Mouse (Mus musculus) myocyte (in vitro differentiated cells): ENCODE data around the gene Tie1.

Experiments
- CEBPB ChIP-seq: IDR thresholded peaks from 2 replicates; pipeline ENCODE4 v1.6.1; 2011; ENCODE audit warnings: mild to moderate bottlenecking, moderate library complexity; ENCODE audit not compliant: poor library complexity, insufficient read depth, severe bottlenecking
- E2F4 ChIP-seq: IDR thresholded peaks from one replicate; pipeline ENCODE4 v1.6.1; 2011; ENCODE audit warnings: mild to moderate bottlenecking, control low read depth, moderate library complexity; ENCODE audit not compliant: insufficient read depth
- MAX ChIP-seq: IDR thresholded peaks from one replicate; pipeline ENCODE4 v1.6.1; 2011; ENCODE audit warnings: low read depth, mild to moderate bottlenecking, control low read depth
- MYOG ChIP-seq, 3 experiments: IDR thresholded peaks; one replicate each; pipeline ENCODE4 v1.6.1; 2011; ENCODE audit warnings: control low read depth in 2 of 3, low read depth in 2 of 3, mild to moderate bottlenecking in 2 of 3; ENCODE audit not compliant: insufficient read length in 2 of 3, control insufficient read depth in 1 of 3, insufficient read depth in 1 of 3
- POLR2A ChIP-seq: IDR thresholded peaks from one replicate; pipeline ENCODE4 v1.6.1; 2011; ENCODE audit warnings: low read depth, mild to moderate bottlenecking, control low read depth, moderate library complexity; ENCODE audit not compliant: insufficient read length
- POLR2AphosphoS2 ChIP-seq: IDR thresholded peaks from one replicate; pipeline ENCODE4 v1.6.1; 2011; ENCODE audit warnings: low read depth, control low read depth; ENCODE audit not compliant: insufficient read length
- TCF12 ChIP-seq: IDR thresholded peaks from one replicate; pipeline ENCODE4 v1.6.1; 2011; ENCODE audit warnings: mild to moderate bottlenecking, control low read depth; ENCODE audit not compliant: poor library complexity, insufficient read depth, severe bottlenecking
- TCF3 ChIP-seq: IDR thresholded peaks from one replicate; pipeline ENCODE4 v1.6.1; 2011; ENCODE audit warnings: low read depth, control low read depth; ENCODE audit not compliant: insufficient read length
- USF1 ChIP-seq: IDR thresholded peaks from one replicate; pipeline ENCODE4 v1.6.1; 2011; ENCODE audit warnings: low read depth, mild to moderate bottlenecking, control low read depth, moderate library complexity

DNA sequence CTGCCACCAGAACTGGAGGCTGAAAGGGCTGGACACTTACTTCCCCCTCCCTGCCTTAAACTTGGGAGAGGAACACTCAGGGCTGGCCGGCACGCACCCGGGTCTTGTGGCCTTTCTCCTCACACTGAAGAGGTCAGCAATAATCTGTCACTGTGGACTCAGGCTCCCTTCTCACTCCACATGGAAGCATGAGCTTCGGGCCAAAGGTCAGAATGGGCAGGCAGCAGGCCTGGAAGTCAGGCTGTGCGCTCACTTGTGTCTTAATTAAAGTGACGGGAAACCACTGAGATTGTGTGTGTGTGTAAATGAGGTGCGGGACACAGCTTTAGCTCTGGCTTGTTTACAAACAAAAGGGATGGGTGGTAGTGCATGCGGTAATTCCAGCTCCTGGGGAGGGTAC is 57.5 kb downstream of the Tie1 start:
- TF ChIP-seq POLR2A (no peak), POLR2AphosphoS2 (no peak), USF1 (no peak), TCF3 (no peak), MAX (no peak), CEBPB (no peak), E2F4 (no peak), MYOG (IDR thresholded peaks at IDR 0.05; ENCODE audit: control insufficient read depth in 1 of 3, insufficient read depth in 1 of 3, insufficient read length in 2 of 3, low read depth in 2 of 3) (no peak), TCF12 (no peak)
